Mouse (Mus musculus): ENCODE data around the gene Csf3.

- TF ChIP-seq CTCF (IDR thresholded peaks at IDR 0.05; ENCODE audit: low read depth) (no peak), EP300 (optimal IDR thresholded peaks at IDR 0.05) (no peak)
These were observed 6.8 kb upstream of the Csf3 start for GRCm38 (mm10) chr11:98694301-98694700.

Data from stomach, postnatal 0 days (tissue).